Mouse (Mus musculus) forebrain, postnatal 0 days (tissue): ENCODE measurements around the gene Nat8f2. TPM values are rescaled to one million over a fixed set of nuclear protein-coding genes. Genes with fewer than 3 reads are reported as not detected.
"Not testable (repeated sequence)": the region's sequence is repeated elsewhere in the genome, so short reads cannot be mapped to it uniquely, and the experiment has no call there.

Experiments
- ATAC-seq: fragments of 200-750 bp; cut with Nextera tagmentation; 2 replicates; pipeline ENCODE4 v1.8.0; 2017; ENCODE audit warnings: mild to moderate bottlenecking, moderate library complexity
- DNase-seq: peaks from one replicate; pipeline ENCODE4 v3.0.0-alpha.2; 2015
- H3K27ac ChIP-seq: fragments of 300-500 bp; sonication (generic); 2 replicates; pipeline ENCODE4 v1.5.1; 2014; ENCODE audit warnings: low read depth, mild to moderate bottlenecking, antibody characterized with exemption, low read length, moderate library complexity, mixed read lengths
- H3K27me3 ChIP-seq: fragments of 300-500 bp; sonication (generic); 2 replicates; pipeline ENCODE4 v1.6.1; 2014; ENCODE audit warnings: mild to moderate bottlenecking, low read length, mixed read lengths; ENCODE audit not compliant: insufficient read depth
- H3K36me3 ChIP-seq: fragments of 300-500 bp; sonication (generic); 2 replicates; pipeline ENCODE4 v1.6.1; 2014; ENCODE audit warnings: mild to moderate bottlenecking, moderate library complexity; ENCODE audit not compliant: insufficient read depth
- H3K4me1 ChIP-seq: fragments of 300-500 bp; sonication (generic); 2 replicates; pipeline ENCODE4 v1.6.1; 2014; ENCODE audit warnings: antibody characterized with exemption; ENCODE audit not compliant: insufficient read depth
- H3K4me2 ChIP-seq: fragments of 300-500 bp; sonication (generic); 2 replicates; pipeline ENCODE4 v1.6.1; 2014; ENCODE audit warnings: low read depth, mild to moderate bottlenecking, moderate library complexity
- H3K4me3 ChIP-seq: fragments of 300-500 bp; sonication (generic); 2 replicates; pipeline ENCODE4 v1.5.1; 2014; ENCODE audit warnings: low read depth, low read length, mixed read lengths
- H3K9ac ChIP-seq: fragments of 300-500 bp; sonication (generic); 2 replicates; pipeline ENCODE4 v1.6.1; 2014; ENCODE audit warnings: mild to moderate bottlenecking
- H3K9me3 ChIP-seq: fragments of 300-500 bp; sonication (generic); 2 replicates; pipeline ENCODE4 v1.6.1; 2016; ENCODE audit warnings: low read length
- CTCF ChIP-seq: sonication (generic); IDR thresholded peaks from 2 replicates; pipeline ENCODE4 v1.5.1; 2016; ENCODE audit warnings: antibody characterized with exemption, control low read depth, low read depth
- WGBS: fragments of 180-500 bp; shearing (Covaris S2); extraction: QIAGEN DNeasy Blood & Tissue Kit; methylation state at CpG from one replicate; pipeline ENCODE4 v1.1.7; 2014; 5-methylcytosine and 5-hydroxymethylcytosine counted together
- polyA plus RNA-seq: library from polyadenylated mRNA; unstranded; fragments of >200 nt; fragmentation: Nextera tagmentation; extraction: Ambion mirVana; gene quantifications from 2 replicates; pipeline ENCODE4 v1.2.1, GENCODE M21; 2015
- total RNA-seq: library from RNA; depleted of rRNA; stranded (reverse); fragments of >200 nt; gene quantifications from 2 replicates; pipeline ENCODE4 v1.2.3, GENCODE M21; 2014

Gene Nat8f2
- total and polyA plus RNA-seq, 2 experiments from 2014 or later: not detected

- Histone ChIP-seq H3K4me1 (no peaks in the 10 kb centered on the region), H3K4me3 (no peak overlapping the region), H3K27me3 (no peaks in the 10 kb centered on the region), H3K9me3 (no peaks in the 10 kb centered on the region), H3K36me3 (no peaks in the 10 kb centered on the region), H3K4me2 (no peak overlapping the region), H3K9ac (no peak overlapping the region), H3K27ac (no peak overlapping the region)
- ATAC-seq (no peak), DNase-seq (no peak)
- no peak for TF ChIP-seq CTCF
- 86% methylated on average over 4 of the region's 4 CpGs for WGBS
Measured at GRCm38 (mm10) chr6:85848140-85848539, 20.8 kb downstream of the Nat8f2 start.

GRCm38 (mm10) chr6:85846921-85847320 is 22.0 kb downstream of the Nat8f2 start:
- no peak for DNase-seq
- Histone ChIP-seq H3K27me3 (no peaks in the 10 kb centered on the region), H3K4me1 (no peaks in the 10 kb centered on the region), H3K4me2 (no peak overlapping the region), H3K9me3 (no peaks in the 10 kb centered on the region), H3K9ac (no peak overlapping the region), H3K36me3 (no peaks in the 10 kb centered on the region), H3K4me3 (no peak overlapping the region), H3K27ac (no peak overlapping the region)
- no peak for ATAC-seq
- WGBS: 48% methylated on average over 1 of the region's 1 CpGs
- no peak for TF ChIP-seq CTCF

- not testable (repeated sequence) for H3K27ac ChIP-seq, H3K36me3 ChIP-seq, ATAC-seq, H3K27me3 ChIP-seq, H3K4me3 ChIP-seq, H3K9me3 ChIP-seq, H3K4me2 ChIP-seq, DNase-seq, H3K4me1 ChIP-seq, H3K9ac ChIP-seq
- WGBS: 69% methylated on average over 25 of the region's 25 CpGs
Measured at GRCm38 (mm10) chr6:85843677-85844458, 25.1 kb downstream of the Nat8f2 start.

GRCm38 (mm10) chr6:85839982-85840381 is 29.0 kb downstream of the Nat8f2 start:
- TF ChIP-seq CTCF: no peak
- Histone ChIP-seq H3K9me3 (no peaks in the 10 kb centered on the region), H3K36me3 (no peaks in the 10 kb centered on the region), H3K4me2 (no peak overlapping the region), H3K4me3 (no peak overlapping the region), H3K27ac (no peak overlapping the region), H3K4me1 (no peaks in the 10 kb centered on the region), H3K9ac (no peak overlapping the region), H3K27me3 (no peaks in the 10 kb centered on the region)
- WGBS: 8% methylated on average over 4 of the region's 4 CpGs
- ATAC-seq (peak; percentile 69), DNase-seq (peak; percentile 28)

- Histone ChIP-seq H3K9ac (no peak overlapping the region), H3K9me3 (no peaks in the 10 kb centered on the region), H3K27me3 (no peaks in the 10 kb centered on the region), H3K4me1 (no peaks in the 10 kb centered on the region), H3K4me3 (no peak overlapping the region), H3K27ac (no peak overlapping the region), H3K36me3 (no peaks in the 10 kb centered on the region), H3K4me2 (no peak overlapping the region)
- ATAC-seq: no peak
- no peak for DNase-seq
- 22% methylated on average over 8 of the region's 8 CpGs for WGBS
- TF ChIP-seq CTCF: no peak
Measured at GRCm38 (mm10) chr6:85838674-85839073, 30.3 kb downstream of the Nat8f2 start.

- H3K4me2 ChIP-seq: peak overlapping the region; percentile 19; the same call in 1 of the 2 replicates
- not testable (repeated sequence) for H3K36me3 ChIP-seq, H3K27ac ChIP-seq, H3K4me1 ChIP-seq, H3K4me3 ChIP-seq, H3K27me3 ChIP-seq, H3K9ac ChIP-seq, H3K9me3 ChIP-seq
- DNase-seq (peak; percentile 63), ATAC-seq (peak; percentile 78)
- 2% methylated on average over 12 of the region's 12 CpGs for WGBS
Measured at GRCm38 (mm10) chr6:85837307-85837706, 31.7 kb downstream of the Nat8f2 start.

- H3K9me3 ChIP-seq, H3K4me2 ChIP-seq, H3K9ac ChIP-seq, H3K27ac ChIP-seq, ATAC-seq, H3K36me3 ChIP-seq, H3K4me3 ChIP-seq, H3K27me3 ChIP-seq, H3K4me1 ChIP-seq: not testable (repeated sequence)
- peak; percentile 24 for DNase-seq
- WGBS: 11% methylated on average over 8 of the region's 9 CpGs
- TF ChIP-seq CTCF: peak; percentile 35; the same call in 1 of the 2 replicates
Measured at GRCm38 (mm10) chr6:85836827-85837226, 32.1 kb downstream of the Nat8f2 start.

GRCm38 (mm10) chr6:85836098-85836497 is 32.9 kb downstream of the Nat8f2 start:
- not testable (repeated sequence) for H3K4me1 ChIP-seq, H3K4me2 ChIP-seq, H3K4me3 ChIP-seq, H3K27me3 ChIP-seq, H3K27ac ChIP-seq, ATAC-seq, H3K9me3 ChIP-seq, DNase-seq, H3K9ac ChIP-seq, H3K36me3 ChIP-seq
- whole genome bisulfite sequencing: 72% methylated on average over 5 of the region's 5 CpGs

- ATAC-seq, H3K9me3 ChIP-seq, DNase-seq, H3K36me3 ChIP-seq, H3K9ac ChIP-seq, H3K4me1 ChIP-seq, H3K4me3 ChIP-seq, H3K4me2 ChIP-seq, H3K27ac ChIP-seq, H3K27me3 ChIP-seq: not testable (repeated sequence)
- WGBS: 58% methylated on average over 1 of the region's 2 CpGs
Measured at GRCm38 (mm10) chr6:85835104-85835503, 33.9 kb downstream of the Nat8f2 start.

GRCm38 (mm10) chr6:85834504-85835100 is 34.4 kb downstream of the Nat8f2 start:
- not testable (repeated sequence) for H3K27me3 ChIP-seq, H3K4me2 ChIP-seq, H3K27ac ChIP-seq, H3K4me1 ChIP-seq, H3K36me3 ChIP-seq, H3K4me3 ChIP-seq, DNase-seq, ATAC-seq, H3K9ac ChIP-seq, H3K9me3 ChIP-seq
